Mouse (Mus musculus): Measurements from ENCODE around the gene Kif27.

Kif27 gene

DNA sequence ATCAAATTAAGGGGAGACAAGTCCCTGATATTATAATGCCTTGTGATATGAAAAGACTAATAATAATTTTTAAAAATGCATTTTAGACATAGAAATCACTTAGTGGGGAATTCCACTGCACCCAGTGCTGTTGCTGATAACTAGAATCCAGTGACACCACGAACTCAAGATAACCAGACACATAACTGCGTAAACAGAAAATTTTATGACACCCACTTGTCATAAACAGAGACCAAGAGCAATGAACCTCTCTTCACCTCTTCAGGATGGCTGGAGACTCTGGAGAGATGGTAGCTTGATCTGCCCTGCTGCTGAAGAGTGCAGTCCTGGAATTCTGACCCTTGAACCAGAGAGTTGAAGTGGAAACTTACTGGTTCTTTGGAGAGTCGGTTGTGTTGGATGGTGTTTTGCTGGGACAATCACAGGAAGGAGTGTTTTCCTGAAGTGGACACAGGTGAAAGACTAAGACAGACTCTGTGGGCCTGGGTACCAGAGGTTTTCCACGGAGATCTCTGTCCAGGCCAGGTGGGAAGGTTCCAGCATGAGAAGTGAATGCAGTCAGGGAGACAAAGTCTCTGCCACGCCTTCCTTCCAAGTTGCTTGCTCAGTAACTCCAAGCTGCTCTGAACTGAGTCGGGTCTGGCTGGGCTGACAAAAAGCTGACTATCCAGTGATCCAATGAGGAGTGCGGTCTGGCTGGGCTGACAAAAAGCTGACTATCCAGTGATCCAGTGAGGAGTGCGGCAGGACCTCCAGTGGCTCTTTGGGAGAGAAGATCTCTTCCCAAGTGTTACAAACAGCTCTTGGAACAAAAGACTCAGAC, 5.6 kb upstream of the Kif27 start:
- no peak for DNase-seq (ENCODE audit: low read depth)

DNA sequence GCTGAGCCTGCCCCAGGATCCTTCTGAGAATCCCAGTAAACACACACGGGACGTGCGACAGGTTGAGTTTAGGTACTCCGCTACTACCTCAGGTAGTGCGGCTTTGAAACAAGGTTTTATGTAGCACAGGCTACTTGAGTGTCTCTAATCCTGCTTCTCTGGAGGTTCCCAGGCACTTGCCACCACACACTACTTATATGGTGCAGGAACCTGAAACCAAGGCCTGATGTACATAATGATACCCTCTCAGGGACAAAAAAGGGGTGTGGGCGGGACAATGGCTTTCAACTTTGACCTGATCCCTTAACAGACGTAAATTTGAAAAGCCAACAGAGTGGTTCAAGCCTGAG, 357 bp upstream of the Kif27 start:
- no peak for DNase-seq (ENCODE audit: low read depth)

DNA sequence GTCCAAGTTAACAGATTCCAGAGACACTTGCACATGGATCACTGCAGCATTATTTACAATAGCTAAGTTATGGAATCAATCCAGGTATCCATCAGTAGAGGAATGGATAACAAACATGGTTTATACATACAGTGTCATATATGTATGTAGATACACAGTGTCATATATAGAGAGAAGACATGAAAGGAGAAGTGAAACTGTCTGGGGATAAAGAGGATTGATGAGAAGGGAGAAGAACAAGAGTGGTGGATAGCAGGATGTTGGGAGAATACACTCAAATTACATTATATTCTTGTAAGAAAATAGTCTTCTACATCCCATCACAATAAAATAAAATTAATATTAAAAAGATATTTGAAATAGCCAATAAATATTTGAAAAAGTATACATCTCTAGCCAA, 5.9 kb downstream of the Kif27 start:
- DNase-seq (ENCODE audit: low read depth) = no peak

DNA sequence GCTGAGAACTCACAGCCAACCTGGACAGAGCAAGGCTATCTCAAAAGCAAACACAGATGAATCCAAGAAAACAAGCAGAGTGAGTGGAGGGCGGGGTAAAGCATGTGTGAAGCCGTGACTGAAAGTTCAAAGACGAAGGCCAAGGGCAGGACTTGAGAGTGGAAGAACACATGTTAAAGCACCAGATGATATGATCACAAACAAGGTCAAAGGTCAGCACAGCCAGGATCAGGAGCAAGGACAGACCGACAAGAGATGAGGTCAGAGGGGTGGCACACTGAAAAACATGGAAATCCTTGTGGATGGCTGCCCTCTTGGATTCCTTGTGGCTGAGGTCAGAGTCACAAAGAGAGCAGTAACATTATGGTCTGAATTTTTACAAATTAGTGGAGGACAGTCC, 8.3 kb downstream of the Kif27 start:
- no peak for DNase-seq (ENCODE audit: low read depth)

DNA sequence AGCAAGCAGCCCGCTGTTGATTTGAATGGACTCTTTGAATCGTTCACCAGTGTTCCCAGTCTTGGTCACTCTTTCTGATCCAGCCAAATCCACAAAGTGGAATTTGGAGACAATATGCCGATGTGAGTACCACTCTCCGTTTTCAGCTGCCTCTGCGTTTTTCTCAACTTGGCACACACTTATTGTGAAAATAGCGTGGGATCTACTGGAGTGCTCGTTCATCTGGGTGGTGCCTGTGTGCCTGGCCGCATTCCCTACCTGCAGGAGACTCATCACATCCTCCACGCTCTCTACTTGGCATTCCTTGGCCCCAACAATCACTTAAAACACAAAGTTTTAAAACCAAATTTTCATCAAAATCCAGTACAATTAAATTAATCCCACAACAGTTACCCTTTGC, 14.4 kb downstream of the Kif27 start:
- no peak for DNase-seq (ENCODE audit: low read depth)

DNA sequence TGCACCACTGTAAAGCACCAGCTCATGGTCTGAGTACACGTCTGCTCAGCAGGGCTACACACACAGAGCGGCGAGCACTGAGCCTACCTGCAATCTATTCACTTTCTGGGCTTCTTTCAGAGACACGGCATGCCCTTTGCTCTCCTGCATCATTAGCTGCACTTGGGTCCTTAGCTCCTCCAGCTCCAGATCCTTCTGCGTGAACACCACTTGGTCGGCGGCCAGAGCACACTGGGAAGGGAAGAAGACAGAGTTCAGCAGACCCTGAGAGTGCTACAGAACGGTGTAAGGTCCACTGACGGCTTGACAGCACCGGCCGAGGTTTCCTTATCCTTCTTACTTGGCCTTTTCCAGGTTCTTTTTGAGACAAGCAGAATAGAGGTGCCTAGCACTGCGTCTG, 21.5 kb downstream of the Kif27 start:
- DNase-seq (ENCODE audit: low read depth) = no peak

DNA sequence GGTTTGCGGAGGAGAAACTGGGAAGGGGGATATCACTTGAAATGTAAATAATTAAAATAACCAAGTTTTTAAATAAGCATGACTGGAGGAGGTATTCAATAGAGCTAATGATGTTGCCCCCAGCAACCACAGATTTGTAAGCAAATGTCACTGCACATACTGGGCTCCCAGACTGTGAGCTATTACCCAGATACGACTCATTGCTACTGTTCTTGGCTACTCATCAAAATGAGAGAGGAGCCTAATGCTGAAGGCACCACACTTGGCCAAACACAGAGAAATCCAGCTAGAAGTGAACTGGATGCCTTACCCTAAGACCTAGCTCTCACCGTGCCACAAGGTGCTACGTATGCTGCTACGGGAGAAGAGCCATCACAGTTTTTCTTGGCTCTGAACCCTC, 24.8 kb downstream of the Kif27 start:
- DNase-seq (ENCODE audit: low read depth) = no peak

DNA sequence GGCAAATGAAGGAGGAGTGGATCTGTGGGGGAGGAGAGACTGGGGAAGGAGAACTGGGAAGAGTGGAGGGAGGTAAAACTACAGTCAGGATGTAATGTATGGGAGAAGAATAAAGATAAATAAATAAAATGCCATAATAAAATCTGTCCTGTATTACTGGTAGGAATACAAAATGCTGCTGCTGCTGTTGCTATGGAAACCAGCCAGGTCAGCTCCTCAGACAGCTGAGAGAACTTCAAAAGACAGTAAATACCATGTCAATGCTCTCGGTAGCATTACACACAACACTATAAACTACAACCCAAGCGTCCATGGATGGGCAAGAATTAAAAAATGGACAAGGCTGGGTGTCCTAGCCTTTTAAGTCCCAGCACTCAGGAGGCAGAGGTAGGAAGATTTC, 41.2 kb downstream of the Kif27 start:
- no peak for DNase-seq (ENCODE audit: low read depth)

DNA sequence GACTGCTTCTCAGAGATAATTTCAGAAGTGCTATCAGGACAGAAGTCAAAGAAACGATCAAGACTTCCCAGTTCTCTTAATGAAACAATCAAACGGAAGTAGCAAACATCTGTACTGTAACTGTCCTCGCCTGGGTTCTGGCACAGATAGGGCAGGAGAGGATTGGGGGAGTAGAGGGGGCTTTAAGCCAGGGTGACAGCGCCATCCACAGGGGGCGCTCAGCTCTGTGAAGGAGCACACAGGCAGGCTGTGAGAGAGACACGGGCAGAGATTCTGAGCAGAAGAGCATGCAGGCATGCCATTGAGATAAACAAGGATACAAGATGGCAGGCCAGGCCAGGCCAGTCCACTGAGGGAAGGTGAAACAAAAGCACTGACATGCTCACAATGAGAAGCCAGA, 43.9 kb downstream of the Kif27 start:
- no peak for DNase-seq (ENCODE audit: low read depth)

DNA sequence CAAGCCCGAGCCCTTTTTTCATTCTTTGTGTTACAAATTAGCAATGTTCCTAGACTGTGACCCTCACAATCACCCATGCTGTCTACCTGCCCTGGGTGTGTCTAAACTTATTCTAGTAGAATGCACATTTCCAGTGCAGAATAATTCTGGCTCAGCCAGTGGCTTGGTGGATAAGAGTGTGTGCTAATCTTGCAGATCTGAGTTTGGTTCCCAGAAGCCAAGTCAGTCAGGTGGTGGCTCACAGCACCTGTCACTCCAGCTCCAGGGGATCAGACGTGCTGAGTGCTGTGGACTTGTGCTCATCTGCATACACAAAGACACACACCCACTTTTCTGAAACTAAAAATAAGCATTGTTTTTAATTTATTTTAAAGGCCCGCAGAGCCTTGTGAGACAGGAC, 45.2 kb downstream of the Kif27 start:
- no peak for DNase-seq (ENCODE audit: low read depth)

DNA sequence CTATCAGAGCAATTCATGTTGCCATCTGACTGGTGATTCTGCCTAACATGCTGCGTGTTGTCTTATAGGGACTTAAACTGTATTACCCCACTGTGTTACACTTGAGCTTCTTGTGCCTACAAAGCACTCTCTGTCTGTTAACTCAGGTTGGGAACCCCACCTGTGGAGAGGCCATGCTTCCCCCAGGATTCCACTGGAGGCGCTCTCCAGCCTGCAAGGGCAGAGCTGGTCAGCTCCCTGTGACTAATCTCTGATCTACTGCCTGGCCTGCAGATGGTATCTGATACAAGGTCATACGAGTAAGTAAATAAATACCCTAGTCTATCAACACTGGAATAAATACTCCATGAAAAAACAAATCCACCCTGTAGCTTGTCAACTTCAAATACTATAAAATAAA, 47.6 kb downstream of the Kif27 start:
- DNase-seq (ENCODE audit: low read depth) = no peak

DNA sequence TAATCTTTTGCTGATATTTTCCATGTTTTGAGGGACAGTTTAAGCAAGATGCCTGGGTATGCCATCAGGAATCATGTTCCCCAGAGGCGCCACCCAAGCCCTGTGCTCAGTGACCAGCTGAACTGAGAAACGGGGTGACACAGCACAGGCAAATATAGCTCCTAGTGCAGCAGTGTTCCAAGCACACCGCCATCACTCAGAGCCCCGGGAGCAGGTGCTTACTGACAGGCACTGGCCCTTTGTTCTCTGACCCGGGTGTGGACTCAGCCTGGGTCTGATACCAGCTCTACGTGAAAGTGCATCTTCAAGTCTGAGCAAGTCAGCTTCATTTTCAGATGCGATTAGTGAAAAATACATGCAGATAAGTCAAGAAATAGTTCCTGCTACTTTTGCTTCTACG, 49.4 kb downstream of the Kif27 start:
- no peak for DNase-seq (ENCODE audit: low read depth)

DNA sequence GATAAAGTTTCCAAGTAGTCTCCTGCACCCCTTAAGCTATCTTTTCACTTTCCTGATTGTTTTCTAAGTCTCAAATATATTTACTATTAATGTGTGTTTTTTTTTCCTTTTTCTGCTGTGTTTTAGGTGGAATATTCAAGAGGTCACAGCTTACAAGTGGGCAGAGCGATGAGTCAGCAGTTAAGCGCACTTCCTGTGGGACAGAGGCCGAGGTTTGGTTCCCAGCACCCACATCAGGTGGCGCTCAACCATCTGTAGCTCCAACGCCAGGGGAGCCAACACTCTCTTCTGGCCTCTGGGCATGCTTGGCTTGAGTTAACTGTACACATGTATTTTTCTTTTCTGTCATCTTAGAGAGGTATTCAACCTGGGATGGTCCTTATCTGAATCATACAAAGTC, 51.5 kb downstream of the Kif27 start:
- DNase-seq (ENCODE audit: low read depth) = no peak

DNA sequence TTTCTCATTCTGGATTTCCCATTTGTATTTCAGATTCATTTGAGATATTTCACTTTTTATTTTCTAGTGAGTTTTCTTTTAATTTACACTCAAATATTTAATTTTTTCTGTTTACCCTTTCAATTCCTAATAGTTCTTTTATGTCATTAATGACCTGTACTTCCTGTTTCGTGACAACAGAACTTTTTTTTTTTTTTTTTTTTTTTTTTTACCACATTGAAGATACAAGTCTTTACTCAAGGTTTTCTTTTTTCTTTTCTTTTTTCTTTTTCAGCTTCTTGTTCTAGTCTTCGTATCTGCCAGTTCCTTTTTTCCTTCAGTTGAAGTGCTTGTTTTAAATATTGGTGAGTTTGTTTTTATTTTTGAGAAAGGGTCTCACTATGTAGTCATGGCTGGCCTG, 53.7 kb downstream of the Kif27 start:
- DNase-seq (ENCODE audit: low read depth) = no peak

DNA sequence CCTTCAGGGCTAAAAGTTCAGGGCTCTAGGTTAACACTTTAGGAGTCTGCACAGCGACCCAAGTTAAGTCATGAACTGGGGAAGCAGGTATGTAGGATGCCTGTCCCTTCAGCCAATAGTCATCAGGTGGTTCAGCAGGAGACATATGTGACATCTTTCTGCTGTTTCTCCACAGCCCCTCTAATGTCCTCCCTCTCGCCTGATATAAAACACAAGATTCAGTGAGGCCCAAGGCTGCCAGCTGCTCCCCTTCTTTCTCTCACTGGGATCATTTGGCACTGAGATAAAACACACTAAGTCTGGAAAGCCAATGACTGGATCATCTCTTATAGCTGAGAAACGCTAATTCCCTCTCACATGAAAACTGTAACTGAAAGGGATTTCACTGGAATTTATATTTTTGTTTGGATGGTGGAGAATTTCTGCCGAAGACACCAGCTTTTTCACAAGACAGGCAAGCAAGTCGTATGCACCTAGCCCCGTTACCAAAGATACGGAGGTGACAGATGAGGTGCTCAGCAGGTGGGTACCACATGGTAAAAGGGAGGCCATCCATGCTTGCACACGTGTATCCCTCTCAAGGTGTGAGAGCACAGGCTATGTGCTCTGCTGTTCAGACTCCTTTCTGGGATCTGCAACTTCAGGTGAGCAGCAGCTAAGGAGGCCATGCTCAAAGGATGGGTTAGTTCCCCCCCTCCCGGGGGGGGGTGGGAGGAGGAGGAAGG, 56.3 kb downstream of the Kif27 start:
- no peak for DNase-seq (ENCODE audit: low read depth)

DNA sequence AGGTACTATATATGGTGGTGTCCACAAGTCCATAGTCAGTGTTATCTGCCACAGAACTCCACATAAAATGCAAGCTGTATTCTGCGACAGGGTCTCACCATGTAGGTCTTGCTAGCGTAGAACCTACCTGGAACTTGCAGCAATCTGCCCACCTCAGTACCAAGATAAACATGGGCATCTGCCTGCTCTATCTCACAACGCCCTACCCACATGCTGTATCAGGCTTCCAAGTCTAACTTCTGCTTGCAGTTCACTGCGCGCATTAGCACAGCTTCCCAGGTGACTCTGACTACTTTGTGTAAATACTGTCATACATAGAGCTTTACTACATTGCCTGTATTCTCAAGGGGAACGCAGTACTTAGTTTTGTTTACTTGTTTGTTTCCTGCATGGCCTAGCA, 57.0 kb downstream of the Kif27 start:
- DNase-seq (ENCODE audit: low read depth) = no peak

DNA sequence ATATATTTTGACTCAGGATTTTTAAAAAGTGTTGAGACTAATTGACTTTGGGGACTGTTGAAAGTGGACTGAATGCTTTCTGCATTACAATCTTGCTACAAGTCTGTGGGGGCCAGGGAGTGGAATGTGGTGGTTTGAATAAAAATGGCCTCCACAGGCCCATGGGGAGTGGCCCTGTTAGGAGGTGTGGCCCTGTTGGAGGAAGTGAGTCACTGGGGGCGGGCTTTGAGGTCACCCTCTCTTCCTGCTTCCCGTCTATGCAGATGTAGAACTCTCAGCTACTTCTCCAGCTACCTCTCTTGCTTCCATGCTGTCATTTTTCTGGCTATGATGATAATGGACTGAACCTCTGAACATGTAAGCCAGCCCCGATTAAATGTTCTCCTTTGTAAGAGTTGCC, 60.2 kb downstream of the Kif27 start:
- DNase-seq (ENCODE audit: low read depth) = peak; percentile 32

DNA sequence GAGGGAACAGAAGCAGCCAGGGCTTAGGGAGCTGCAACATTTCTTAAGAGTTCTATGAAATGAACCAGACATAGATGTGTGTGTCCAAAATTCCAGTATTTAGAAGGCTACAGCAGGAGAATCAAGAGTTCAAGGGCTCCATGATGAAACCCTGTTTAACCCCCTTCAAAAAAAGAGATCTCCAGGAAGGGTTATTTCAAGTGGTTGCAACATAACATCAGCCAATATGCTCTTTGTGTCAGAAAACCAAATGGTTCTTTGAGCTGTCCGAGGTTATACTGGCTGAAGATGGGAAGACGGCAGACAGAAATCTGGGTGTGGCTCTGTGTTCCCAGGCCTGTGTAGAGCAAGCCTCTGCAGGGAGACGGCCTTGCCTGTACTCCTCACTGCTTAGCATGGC, 63.3 kb downstream of the Kif27 start:
- DNase-seq (ENCODE audit: low read depth) = no peak

DNA sequence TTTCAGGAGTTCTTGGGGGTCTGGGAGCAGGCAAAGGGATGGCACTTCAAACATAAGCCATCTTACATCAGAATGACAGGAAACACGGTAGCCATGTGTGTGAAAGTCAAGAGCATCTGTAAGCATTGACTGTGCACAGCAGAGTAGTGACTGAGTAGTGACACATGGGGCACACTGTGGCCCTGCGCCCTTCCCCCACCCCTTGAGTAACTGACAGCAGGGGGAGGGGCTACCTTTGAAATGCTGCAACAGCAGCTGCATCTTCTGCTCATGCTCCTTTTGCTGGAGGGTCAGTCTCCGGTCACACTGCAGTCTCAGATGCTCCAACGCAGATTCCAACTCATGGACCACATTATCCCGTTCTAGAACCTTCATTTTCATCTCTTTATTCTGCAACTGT, 66.1 kb downstream of the Kif27 start:
- no peak for DNase-seq (ENCODE audit: low read depth)

DNA sequence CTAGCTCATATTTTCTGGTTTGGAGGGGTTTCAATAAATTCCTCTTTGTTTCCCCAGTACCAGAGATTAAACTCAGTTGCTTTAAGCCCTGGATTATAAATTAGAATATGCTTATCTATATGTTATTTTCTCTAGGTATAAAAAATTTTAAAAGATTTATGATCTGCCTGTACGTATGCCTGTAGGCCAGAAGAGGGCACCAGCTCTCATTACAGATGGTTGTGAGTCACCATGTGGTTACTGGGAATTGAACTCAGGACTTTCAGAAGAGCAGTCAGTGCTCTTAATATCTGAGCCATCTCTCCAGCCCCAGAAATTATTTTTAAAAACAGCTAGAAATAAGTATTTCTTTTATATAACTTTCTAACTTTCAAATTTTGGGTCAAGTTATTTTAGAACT, 69.6 kb downstream of the Kif27 start:
- DNase-seq (ENCODE audit: low read depth) = peak; percentile 31

DNA sequence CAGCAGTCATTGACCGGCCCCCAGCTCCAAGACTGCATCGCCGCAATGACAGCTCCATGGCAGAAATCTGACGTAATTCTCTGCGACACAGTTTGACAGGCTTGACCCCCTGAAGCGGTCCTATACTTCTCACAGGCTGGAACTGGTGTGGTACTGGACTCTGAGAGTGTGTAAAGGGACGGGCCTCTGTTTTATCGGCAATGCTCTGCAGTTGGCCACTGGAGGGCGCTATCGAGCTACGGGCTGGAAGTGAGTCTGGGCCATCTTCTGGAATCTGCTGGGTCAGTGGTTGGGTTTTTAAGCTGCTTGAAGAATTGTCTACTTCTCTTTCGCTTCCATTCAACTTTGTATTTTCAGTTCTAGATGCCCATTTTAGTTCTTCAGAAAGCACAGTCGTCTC, 71.1 kb downstream of the Kif27 start:
- peak; percentile 90 for DNase-seq (ENCODE audit: low read depth)

DNA sequence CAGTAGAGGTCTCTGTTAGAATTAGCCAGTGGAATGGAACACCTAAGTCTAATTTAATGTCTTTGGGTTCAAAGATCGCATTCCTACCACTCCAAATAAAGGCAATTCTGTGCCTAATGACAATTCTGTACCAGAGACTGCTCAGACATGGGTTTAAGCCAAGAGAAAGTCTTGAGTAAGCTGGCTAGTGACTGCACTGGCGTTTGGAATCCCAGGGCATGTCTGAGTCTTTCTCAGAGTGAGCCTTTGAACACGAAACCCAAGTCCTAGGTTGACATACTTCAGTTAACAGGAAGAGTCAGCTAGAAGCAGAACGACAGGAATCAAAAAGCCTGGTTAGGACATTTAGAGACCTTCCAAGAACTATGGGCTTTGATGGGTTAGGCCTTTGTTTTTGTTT, 75.5 kb downstream of the Kif27 start:
- DNase-seq (ENCODE audit: low read depth) = no peak

DNA sequence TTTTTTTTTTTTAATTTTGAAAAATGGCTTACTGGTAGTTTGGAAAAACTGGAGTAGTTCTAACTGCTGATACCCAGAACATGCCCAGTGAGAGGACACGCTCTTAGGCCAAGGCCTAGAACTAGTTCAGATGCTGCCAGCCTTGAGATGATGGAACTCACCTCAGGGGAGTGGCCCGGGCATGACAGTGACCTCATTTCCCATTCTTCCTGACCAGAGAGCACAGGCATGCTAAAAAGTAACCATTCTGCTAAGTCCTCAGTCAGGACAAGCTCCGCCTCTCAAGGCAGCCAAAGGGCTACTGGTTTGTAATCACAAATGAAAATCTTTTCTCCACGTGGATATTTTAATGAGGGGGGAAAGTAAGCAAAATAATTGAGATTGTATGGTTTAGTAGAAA, 77.0 kb downstream of the Kif27 start:
- DNase-seq (ENCODE audit: low read depth) = no peak

DNA sequence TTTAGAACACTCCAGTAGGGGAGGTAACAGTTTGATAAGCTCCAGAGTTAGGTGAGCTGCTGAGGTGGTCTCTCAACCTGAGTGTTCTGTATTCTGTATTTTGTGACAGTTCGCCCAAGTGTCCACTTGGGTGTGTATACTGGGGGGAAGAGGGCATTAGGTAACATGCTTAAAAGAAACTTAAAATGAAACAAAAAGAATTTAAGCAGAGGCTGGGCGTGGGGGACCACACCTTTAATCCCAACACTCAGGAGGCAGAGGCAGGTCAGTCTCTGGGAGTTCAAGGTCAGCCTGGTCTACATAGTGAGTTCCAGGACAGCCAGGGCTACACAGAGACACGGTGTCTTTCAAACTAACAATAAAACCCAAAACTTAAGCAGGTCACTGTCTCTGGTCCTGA, 78.4 kb downstream of the Kif27 start:
- DNase-seq (ENCODE audit: low read depth) = no peak
